Mouse (Mus musculus): ENCODE results near the gene Marc2. TPM values are rescaled to one million over a fixed set of nuclear protein-coding genes. Genes with fewer than 3 reads are reported as not detected.
A peak's percentile ranks its signal among the peaks of the same experiment; 100 is the strongest.

The Marc2 gene
- polyA plus RNA-seq (2015; fragmentation: Nextera tagmentation; extraction: Ambion mirVana), result 191 and 202 TPM in 2 replicates

- H3K27ac ChIP-seq (replicated peaks), result peak within 1 kb of the TSS; percentile 94
- no peak for ATAC-seq (ENCODE audit: insufficient number of reproducible peaks, low FRiP score, low TSS enrichment, low read depth)
- peaks cover 3% of the 10 kb centered on the region; the same call in 1 of the 2 replicates for H3K27me3 ChIP-seq
- WGBS, result 5% methylated on average over 18 of the region's 18 CpGs
- H3K9me3 ChIP-seq (replicated peaks), result no peaks in the 10 kb centered on the region
- peak within 1 kb of the TSS; percentile 91 for H3K9ac ChIP-seq
- H3K4me2 ChIP-seq (replicated peaks), result peak within 1 kb of the TSS; percentile 91
- no peaks in the 10 kb centered on the region for H3K36me3 ChIP-seq
- peaks cover 21% of the 10 kb centered on the region for H3K4me1 ChIP-seq
- peak within 1 kb of the TSS; percentile 96 for H3K4me3 ChIP-seq (replicated peaks)
Measured at GRCm38 (mm10) chr1:184846092-184846750, at the start of gene Marc2. TSS of gene Marc2 (minus strand) at chr1:184846451.

GRCm38 (mm10) chr1:184891998-184892397 is 45.7 kb upstream of the Marc2 start:
- H3K27ac ChIP-seq (replicated peaks), result no peak overlapping the region
- no peak overlapping the region for H3K4me3 ChIP-seq (replicated peaks)
- H3K27me3 ChIP-seq, result no peaks in the 10 kb centered on the region
- no peak for ATAC-seq (ENCODE audit: insufficient number of reproducible peaks, low FRiP score, low TSS enrichment, low read depth)
- no peak overlapping the region for H3K9ac ChIP-seq
- 76% methylated on average over 3 of the region's 3 CpGs for WGBS
- H3K4me1 ChIP-seq, result no peaks in the 10 kb centered on the region; the same call in 1 of the 2 replicates
- H3K36me3 ChIP-seq, result no peaks in the 10 kb centered on the region
- no peak overlapping the region for H3K4me2 ChIP-seq (replicated peaks)
- H3K9me3 ChIP-seq (replicated peaks), result no peaks in the 10 kb centered on the region

- Histone ChIP-seq H3K4me3 (replicated peaks) (no peak overlapping the region), H3K27ac (replicated peaks) (no peak overlapping the region), H3K36me3 (no peaks in the 10 kb centered on the region), H3K9ac (no peak overlapping the region), H3K4me1 (no peaks in the 10 kb centered on the region), H3K9me3 (replicated peaks) (no peaks in the 10 kb centered on the region), H3K27me3 (no peaks in the 10 kb centered on the region), H3K4me2 (replicated peaks) (no peak overlapping the region)
- WGBS, result 85% methylated on average over 6 of the region's 6 CpGs
- ATAC-seq (ENCODE audit: insufficient number of reproducible peaks, low FRiP score, low TSS enrichment, low read depth), result no peak
Measured at GRCm38 (mm10) chr1:184889454-184889853, 43.2 kb upstream of the Marc2 start.

GRCm38 (mm10) chr1:184886160-184886559 is 39.9 kb upstream of the Marc2 start:
- H3K27ac ChIP-seq (replicated peaks), result no peak overlapping the region
- H3K9me3 ChIP-seq (replicated peaks), result no peaks in the 10 kb centered on the region
- no peak overlapping the region for H3K4me2 ChIP-seq (replicated peaks)
- H3K4me1 ChIP-seq, result peaks cover 9% of the 10 kb centered on the region; the same call in 1 of the 2 replicates
- ATAC-seq (ENCODE audit: insufficient number of reproducible peaks, low FRiP score, low TSS enrichment, low read depth), result peak; percentile 31; the same call in 1 of the 2 replicates
- 32% methylated on average over 1 of the region's 1 CpGs for WGBS
- no peaks in the 10 kb centered on the region for H3K36me3 ChIP-seq
- H3K9ac ChIP-seq, result no peak overlapping the region
- H3K27me3 ChIP-seq, result peaks cover 26% of the 10 kb centered on the region
- no peak overlapping the region for H3K4me3 ChIP-seq (replicated peaks)

DNA sequence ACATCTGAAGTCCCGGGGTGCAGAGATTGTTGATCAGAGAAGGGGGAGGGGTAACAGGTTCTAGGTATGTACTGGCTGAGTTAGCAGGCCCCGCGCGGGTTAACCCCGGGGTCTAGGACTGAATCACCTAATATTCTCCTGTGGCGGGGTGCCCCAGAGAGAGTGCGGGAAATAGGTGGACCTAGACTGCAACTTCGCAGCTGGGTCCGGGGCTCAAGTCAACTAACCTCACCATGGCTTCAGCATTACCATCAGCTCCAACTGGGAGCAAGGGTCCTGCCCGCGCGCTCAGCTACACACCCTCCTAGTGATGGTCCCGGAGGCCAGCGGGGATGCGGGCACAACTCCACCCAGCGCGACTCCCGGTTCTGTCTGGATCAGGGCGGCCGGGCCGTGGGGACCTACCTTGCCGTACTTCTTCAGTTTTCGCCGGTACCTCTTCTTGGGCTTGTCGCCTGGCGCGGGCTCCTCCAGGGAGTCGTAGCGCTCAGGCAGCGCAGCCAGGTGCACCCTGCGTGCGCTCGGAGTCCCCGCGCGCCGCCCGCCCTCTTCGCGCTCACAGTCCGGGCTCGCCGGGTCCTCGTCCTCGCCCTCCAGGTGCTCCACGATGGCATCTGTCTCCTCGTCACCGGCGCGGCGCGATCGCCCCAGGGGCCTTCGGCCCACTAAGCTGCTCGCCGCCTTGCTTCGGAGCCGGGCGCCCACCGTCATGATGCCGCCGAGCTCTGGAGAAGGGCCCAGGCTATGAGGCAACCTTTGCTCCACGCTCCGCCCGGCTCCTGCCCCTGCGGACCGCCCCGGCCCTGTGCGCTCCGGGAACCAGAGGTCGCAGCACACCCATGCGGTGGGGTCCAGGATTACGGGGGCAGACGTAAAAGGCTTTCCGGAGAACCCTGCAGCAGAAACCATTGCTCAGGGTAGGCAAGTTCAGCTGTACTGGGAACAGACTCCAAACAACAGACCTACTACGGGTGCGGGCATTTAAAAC is 36.3 kb upstream of the Marc2 start, which contains the start of gene C130074G19Rik:
TSS of gene C130074G19Rik (minus strand) at position 938 of the 988 bp plus-strand sequence.
- Histone ChIP-seq H3K27ac (replicated peaks) (no peak within 1 kb of the TSS), H3K9ac (no peak within 1 kb of the TSS), H3K4me3 (replicated peaks) (peak within 1 kb of the TSS; percentile 47), H3K4me2 (replicated peaks) (peak within 1 kb of the TSS; percentile 87), H3K36me3 (no peaks in the 10 kb centered on the region), H3K27me3 (peaks cover 31% of the 10 kb centered on the region), H3K9me3 (replicated peaks) (no peaks in the 10 kb centered on the region), H3K4me1 (peaks cover 9% of the 10 kb centered on the region; the same call in 1 of the 2 replicates)
- 3% methylated on average over 77 of the region's 77 CpGs for WGBS
- ATAC-seq (ENCODE audit: insufficient number of reproducible peaks, low FRiP score, low TSS enrichment, low read depth), result peak; percentile 65; the same call in 1 of the 2 replicates

GRCm38 (mm10) chr1:184881861-184882260 is 35.6 kb upstream of the Marc2 start:
- H3K4me3 ChIP-seq (replicated peaks), result peak overlapping the region; percentile 47
- H3K4me1 ChIP-seq, result peaks cover 9% of the 10 kb centered on the region; the same call in 1 of the 2 replicates
- H3K9me3 ChIP-seq (replicated peaks), result no peaks in the 10 kb centered on the region
- ATAC-seq (ENCODE audit: insufficient number of reproducible peaks, low FRiP score, low TSS enrichment, low read depth), result no peak
- no peak overlapping the region for H3K27ac ChIP-seq (replicated peaks)
- 73% methylated on average over 7 of the region's 7 CpGs for WGBS
- no peaks in the 10 kb centered on the region for H3K36me3 ChIP-seq
- no peak overlapping the region for H3K9ac ChIP-seq
- H3K27me3 ChIP-seq, result peaks cover 31% of the 10 kb centered on the region
- no peak overlapping the region; the same call in 1 of the 2 replicates for H3K4me2 ChIP-seq (replicated peaks)

DNA sequence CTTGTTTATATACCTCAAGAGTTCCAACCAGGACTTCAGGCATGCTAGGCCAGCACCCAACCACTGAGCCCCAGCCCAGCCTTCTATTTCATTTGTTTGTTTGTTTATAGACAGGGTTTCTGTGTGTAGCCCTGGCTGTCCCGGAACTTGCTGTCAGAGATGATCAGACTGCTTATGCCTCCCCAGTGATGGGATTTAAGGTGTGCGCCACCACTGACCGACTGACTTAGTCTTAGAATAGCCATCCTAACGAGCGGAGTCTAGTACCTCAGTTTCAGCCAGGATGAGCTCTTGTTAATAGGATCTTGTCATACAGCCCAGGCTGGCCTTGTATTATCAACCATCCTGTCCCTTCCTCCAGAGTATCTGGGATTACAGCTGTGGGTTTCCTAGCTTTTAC is 35.0 kb upstream of the Marc2 start:
- H3K36me3 ChIP-seq, result no peaks in the 10 kb centered on the region
- H3K4me2 ChIP-seq (replicated peaks), result no peak overlapping the region
- H3K4me1 ChIP-seq, result peaks cover 9% of the 10 kb centered on the region; the same call in 1 of the 2 replicates
- ATAC-seq (ENCODE audit: insufficient number of reproducible peaks, low FRiP score, low TSS enrichment, low read depth), result no peak
- H3K27ac ChIP-seq (replicated peaks), result no peak overlapping the region
- no peak overlapping the region for H3K9ac ChIP-seq
- no peaks in the 10 kb centered on the region for H3K9me3 ChIP-seq (replicated peaks)
- H3K27me3 ChIP-seq, result peaks cover 31% of the 10 kb centered on the region
- H3K4me3 ChIP-seq (replicated peaks), result peak overlapping the region; percentile 47
- 74% methylated on average over 5 of the region's 5 CpGs for WGBS

- no peak overlapping the region for H3K4me2 ChIP-seq (replicated peaks)
- no peaks in the 10 kb centered on the region for H3K36me3 ChIP-seq
- no peak overlapping the region for H3K9ac ChIP-seq
- peaks cover 9% of the 10 kb centered on the region; the same call in 1 of the 2 replicates for H3K4me1 ChIP-seq
- WGBS, result 71% methylated on average over 6 of the region's 6 CpGs
- H3K4me3 ChIP-seq (replicated peaks), result no peak overlapping the region
- no peak for ATAC-seq (ENCODE audit: insufficient number of reproducible peaks, low FRiP score, low TSS enrichment, low read depth)
- H3K27ac ChIP-seq (replicated peaks), result no peak overlapping the region
- peaks cover 31% of the 10 kb centered on the region for H3K27me3 ChIP-seq
- H3K9me3 ChIP-seq (replicated peaks), result no peaks in the 10 kb centered on the region
Measured at GRCm38 (mm10) chr1:184878860-184879259, 32.6 kb upstream of the Marc2 start.

GRCm38 (mm10) chr1:184877306-184877705 is 31.1 kb upstream of the Marc2 start:
- H3K4me2 ChIP-seq (replicated peaks), result no peak overlapping the region
- H3K9ac ChIP-seq, result no peak overlapping the region
- H3K9me3 ChIP-seq (replicated peaks), result no peaks in the 10 kb centered on the region
- no peak overlapping the region for H3K27ac ChIP-seq (replicated peaks)
- H3K27me3 ChIP-seq, result peaks cover 16% of the 10 kb centered on the region
- ATAC-seq (ENCODE audit: insufficient number of reproducible peaks, low FRiP score, low TSS enrichment, low read depth), result no peak
- WGBS, result 63% methylated on average over 2 of the region's 2 CpGs
- H3K4me1 ChIP-seq, result peaks cover under 1% of the 10 kb centered on the region; the same call in 1 of the 2 replicates
- no peaks in the 10 kb centered on the region for H3K36me3 ChIP-seq
- no peak overlapping the region for H3K4me3 ChIP-seq (replicated peaks)

GRCm38 (mm10) chr1:184873910-184874309 is 27.7 kb upstream of the Marc2 start:
- no peak overlapping the region for H3K27ac ChIP-seq (replicated peaks)
- H3K36me3 ChIP-seq, result no peaks in the 10 kb centered on the region
- H3K4me3 ChIP-seq (replicated peaks), result no peak overlapping the region
- no peak for ATAC-seq (ENCODE audit: insufficient number of reproducible peaks, low FRiP score, low TSS enrichment, low read depth)
- WGBS, result 80% methylated on average over 11 of the region's 11 CpGs
- no peaks in the 10 kb centered on the region for H3K27me3 ChIP-seq
- H3K9me3 ChIP-seq (replicated peaks), result no peaks in the 10 kb centered on the region
- H3K9ac ChIP-seq, result no peak overlapping the region
- peaks cover 19% of the 10 kb centered on the region for H3K4me1 ChIP-seq
- H3K4me2 ChIP-seq (replicated peaks), result no peak overlapping the region

Data from embryonic facial prominence, embryonic 15.5 days (tissue).